Comparison of ENCODE assay signal across 8 mouse cellular contexts in genomic region chr5:144207478-144207877, GRCm38 (mm10). TPM values are rescaled to one million over a fixed set of nuclear protein-coding genes. Genes with fewer than 3 reads are reported as not detected.
DNase-seq lines count a peak whose midpoint lies in the region; ATAC-seq and TF ChIP-seq lines count a peak whose summit lies in the region.

No protein-coding gene starts in this region.

- intact Hi-C loops in gastrocnemius, postnatal 14 days (cut with DNase I; ENCODE audit: low total_unique reads): no loop called here

- TF ChIP-seq POLR2A in testis, adult 2 months (IDR thresholded peaks at IDR 0.05; ENCODE audit: control insufficient read depth, low read depth, low read length): no peak
- no peak for TF ChIP-seq POLR2A in lung, adult 2 months (IDR thresholded peaks at IDR 0.05; ENCODE audit: borderline replicate concordance, extremely low read depth, low read depth, low read length)

- peak; percentile 41; the same call in 1 of the 2 replicates for ATAC-seq in hindbrain, postnatal 0 days

- H3K4me2 ChIP-seq in hindbrain, postnatal 0 days (ENCODE audit: low read depth, low read length): no peak overlapping the region

- H3K4me1 ChIP-seq in testis, adult 2 months (ENCODE audit: control insufficient read depth, insufficient read depth, low read length): no peaks in the 10 kb centered on the region
- no peaks in the 10 kb centered on the region for H3K4me1 ChIP-seq in hindbrain, postnatal 0 days (ENCODE audit: insufficient read depth, low read length)
- no peaks in the 10 kb centered on the region for H3K4me1 ChIP-seq in lung, adult 2 months (ENCODE audit: control insufficient read depth, insufficient read depth, low read length)

- peak; percentile 70; the same call in 1 of the 2 replicates for TF ChIP-seq CTCF in testis, adult 2 months (IDR thresholded peaks at IDR 0.05; ENCODE audit: control insufficient read depth, insufficient read depth, insufficient replicate concordance, low read depth, low read length)
- TF ChIP-seq CTCF in hindbrain, postnatal 0 days (IDR thresholded peaks at IDR 0.05; ENCODE audit: low read depth): peak; percentile 89
- peak; percentile 73 for TF ChIP-seq CTCF in lung, adult 2 months (IDR thresholded peaks at IDR 0.05; ENCODE audit: insufficient read depth, low read length)

- H3K36me3 ChIP-seq in testis, adult 2 months (ENCODE audit: control insufficient read depth, insufficient read depth, low read length): no peaks in the 10 kb centered on the region; the same call in 1 of the 2 replicates
- H3K36me3 ChIP-seq in hindbrain, postnatal 0 days (ENCODE audit: insufficient read depth, low read length): peaks cover 77% of the 10 kb centered on the region

- no peak overlapping the region for H3K27ac ChIP-seq in testis, adult 2 months (ENCODE audit: control insufficient read depth, insufficient read depth, low read depth, low read length)
- H3K27ac ChIP-seq in hindbrain, postnatal 0 days: no peak overlapping the region

- H3K9me3 ChIP-seq in hindbrain, postnatal 0 days (ENCODE audit: low read length): no peaks in the 10 kb centered on the region

- H3K27me3 ChIP-seq in testis, adult 2 months (ENCODE audit: control insufficient read depth, insufficient read depth, low read length): no peaks in the 10 kb centered on the region
- H3K27me3 ChIP-seq in hindbrain, postnatal 0 days (ENCODE audit: insufficient read depth, low read length): no peaks in the 10 kb centered on the region

- H3K4me3 ChIP-seq in testis, adult 2 months (ENCODE audit: control insufficient read depth, low read depth, low read length): no peak overlapping the region
- H3K4me3 ChIP-seq in hindbrain, postnatal 0 days (ENCODE audit: low read length): no peak overlapping the region
- no peak overlapping the region for H3K4me3 ChIP-seq in lung, adult 2 months (replicated peaks; ENCODE audit: extremely low read depth, low read depth, low read length)

- WGBS in hindbrain, postnatal 0 days: 49% methylated on average over 11 of the region's 11 CpGs
- 44% methylated on average over 11 of the region's 11 CpGs for WGBS in lung, adult 2 months

- DNase-seq in gastrocnemius, adult 18-20 months (ENCODE audit: low spot score): peak; percentile 51
- no peak for DNase-seq in gastrocnemius, postnatal 14 days
- no peak for DNase-seq in testis, postnatal 14 days (ENCODE audit: low spot score)
- peak; percentile 60 to 72 for DNase-seq in cerebellum, postnatal 36 days
- DNase-seq in hindbrain, postnatal 0 days (ENCODE audit: low spot score): peak; percentile 71
- DNase-seq in lung, adult 2 months: peak; percentile 57
- DNase-seq in thymus, postnatal 4 days: peak; percentile 63

- no peak overlapping the region for H3K9ac ChIP-seq in hindbrain, postnatal 0 days (replicated peaks; ENCODE audit: low read length)

RNA-seq across cellular contexts. Expression of gene Tecpr1, which starts 15.9 kb away (rescaled TPM):
- 10 to 100 TPM; 14.1 to 16.0 TPM for total RNA-seq in gastrocnemius, adult 18-20 months (2021)
- 10 to 100 TPM; 13.9 to 17.8 TPM for total RNA-seq in gastrocnemius, postnatal 14 days (2021)
- polyA plus RNA-seq in testis, adult 2 months (2012; rRNA removed): 16.4 and 16.7 TPM in 2 replicates
- 66.2 and 77.5 TPM in 2 replicates for total RNA-seq in hindbrain, postnatal 0 days (2014; rRNA removed)
- 34.1 and 34.7 TPM in 2 replicates for polyA plus RNA-seq in hindbrain, postnatal 0 days (2015; fragmentation: Nextera tagmentation; extraction: Ambion mirVana)
- 107 and 117 TPM in 2 replicates for polyA plus RNA-seq in lung, adult 2 months (2012; rRNA removed)

RNA-seq across cellular contexts. Expression of gene Bhlha15, which starts 17.4 kb away (rescaled TPM):
- total RNA-seq in gastrocnemius, adult 18-20 months (2021): not detected
- total RNA-seq in gastrocnemius, postnatal 14 days (2021): not detected
- polyA plus RNA-seq in testis, adult 2 months (2012; rRNA removed): 0.11 and 0.16 TPM in 2 replicates
- total RNA-seq in hindbrain, postnatal 0 days (2014; rRNA removed): 0.10 and 0.93 TPM in 2 replicates
- 0.08 TPM in 2 replicates for polyA plus RNA-seq in hindbrain, postnatal 0 days (2015; fragmentation: Nextera tagmentation; extraction: Ambion mirVana)
- 1.1 and 1.6 TPM in 2 replicates for polyA plus RNA-seq in lung, adult 2 months (2012; rRNA removed)

RNA-seq across cellular contexts. Expression of gene Bri3, which starts 36.8 kb away (rescaled TPM):
- 10 to 100 TPM; 39.4 to 45.3 TPM for total RNA-seq in gastrocnemius, adult 18-20 months (2021)
- 10 to 100 TPM; 39.1 to 39.7 TPM for total RNA-seq in gastrocnemius, postnatal 14 days (2021)
- 174 and 212 TPM in 2 replicates for polyA plus RNA-seq in testis, adult 2 months (2012; rRNA removed)
- 18.2 and 22.1 TPM in 2 replicates for total RNA-seq in hindbrain, postnatal 0 days (2014; rRNA removed)
- 113 and 114 TPM in 2 replicates for polyA plus RNA-seq in hindbrain, postnatal 0 days (2015; fragmentation: Nextera tagmentation; extraction: Ambion mirVana)
- polyA plus RNA-seq in lung, adult 2 months (2012; rRNA removed): 164 and 182 TPM in 2 replicates

Comparison
In these comparisons a context has a peak if more than half of its experiments do, and no peak if none do; other contexts are left out.
1. DNase-seq: peak in gastrocnemius, adult 18-20 months (single experiment), cerebellum, postnatal 36 days (2 of 2), hindbrain, postnatal 0 days (single experiment), lung, adult 2 months (single experiment) and thymus, postnatal 4 days (single experiment); none in gastrocnemius, postnatal 14 days (single experiment) and testis, postnatal 14 days (single experiment).
2. Peak in every context shown above with its lines, with median percentiles within 50 percentile points of each other: CTCF ChIP-seq.